Mouse (Mus musculus) c-Kit-positive CD71-positive TER-119-negative erythroid progenitor cells, embryonic 14.5 days (primary cell): Measurements from ENCODE around the gene Bhmt.

ENCODE experiments used
- DNase-seq: peaks from one replicate; pipeline ENCODE4 v3.0.0-alpha.2; 2013; ENCODE audit warnings: low read depth

Gene Bhmt

GRCm38 (mm10) chr13:93637282-93638245, at the start of gene Bhmt:
TSS of gene Bhmt (minus strand) at chr13:93637961.
- no peak for DNase-seq

- no peak for DNase-seq
Measured at GRCm38 (mm10) chr13:93687321-93687720, 49.6 kb upstream of the Bhmt start.

- DNase-seq, result no peak
Measured at GRCm38 (mm10) chr13:93685226-93685625, 47.5 kb upstream of the Bhmt start.

- DNase-seq, result no peak
Measured at GRCm38 (mm10) chr13:93683336-93683735, 45.6 kb upstream of the Bhmt start.

GRCm38 (mm10) chr13:93676864-93677263, 39.1 kb upstream of the Bhmt start:
- no peak for DNase-seq

- no peak for DNase-seq
Measured at GRCm38 (mm10) chr13:93674131-93674561, 36.4 kb upstream of the Bhmt start, which contains the start of the genes Bhmt2 and Dmgdh. TSS of gene Bhmt2 (minus strand) at chr13:93674302. TSS of gene Dmgdh (plus strand) at chr13:93674433.

- DNase-seq, result no peak
Measured at GRCm38 (mm10) chr13:93673296-93673695, 35.5 kb upstream of the Bhmt start.

- DNase-seq, result no peak
Measured at GRCm38 (mm10) chr13:93672371-93672770, 34.6 kb upstream of the Bhmt start.

GRCm38 (mm10) chr13:93667586-93667985, 29.8 kb upstream of the Bhmt start:
- DNase-seq, result no peak

- no peak for DNase-seq
Measured at GRCm38 (mm10) chr13:93657941-93658340, 20.2 kb upstream of the Bhmt start.

GRCm38 (mm10) chr13:93653382-93653781, 15.6 kb upstream of the Bhmt start:
- DNase-seq, result no peak

- DNase-seq, result no peak
Measured at GRCm38 (mm10) chr13:93648387-93649130, 10.8 kb upstream of the Bhmt start.

- no peak for DNase-seq
Measured at GRCm38 (mm10) chr13:93639636-93640035, 1.9 kb upstream of the Bhmt start.

- DNase-seq, result no peak
Measured at GRCm38 (mm10) chr13:93636561-93636960, 1.2 kb downstream of the Bhmt start.

GRCm38 (mm10) chr13:93632927-93633326, 4.8 kb downstream of the Bhmt start:
- no peak for DNase-seq

GRCm38 (mm10) chr13:93630941-93631705, 6.6 kb downstream of the Bhmt start:
- DNase-seq, result no peak

GRCm38 (mm10) chr13:93628861-93629260, 8.9 kb downstream of the Bhmt start:
- DNase-seq, result no peak

- DNase-seq, result no peak
Measured at GRCm38 (mm10) chr13:93614361-93614948, 23.3 kb downstream of the Bhmt start.

- DNase-seq, result no peak
Measured at GRCm38 (mm10) chr13:93613771-93614170, 24.0 kb downstream of the Bhmt start.

GRCm38 (mm10) chr13:93612660-93613607, 24.8 kb downstream of the Bhmt start:
- peak; percentile 48 for DNase-seq
